Mouse (Mus musculus) kidney, adult 9 months (tissue): ENCODE measurements at regions not wholly inside any gene's neighbourhood (a gene's known extent, or its start where the extent isn't known, plus 50 kb on each side); places are given as distances from the start of the nearest gene placed in this dataset.

Experiments used
- DNase-seq: peaks from one replicate; pipeline ENCODE4 v3.0.0; 2022

DNA sequence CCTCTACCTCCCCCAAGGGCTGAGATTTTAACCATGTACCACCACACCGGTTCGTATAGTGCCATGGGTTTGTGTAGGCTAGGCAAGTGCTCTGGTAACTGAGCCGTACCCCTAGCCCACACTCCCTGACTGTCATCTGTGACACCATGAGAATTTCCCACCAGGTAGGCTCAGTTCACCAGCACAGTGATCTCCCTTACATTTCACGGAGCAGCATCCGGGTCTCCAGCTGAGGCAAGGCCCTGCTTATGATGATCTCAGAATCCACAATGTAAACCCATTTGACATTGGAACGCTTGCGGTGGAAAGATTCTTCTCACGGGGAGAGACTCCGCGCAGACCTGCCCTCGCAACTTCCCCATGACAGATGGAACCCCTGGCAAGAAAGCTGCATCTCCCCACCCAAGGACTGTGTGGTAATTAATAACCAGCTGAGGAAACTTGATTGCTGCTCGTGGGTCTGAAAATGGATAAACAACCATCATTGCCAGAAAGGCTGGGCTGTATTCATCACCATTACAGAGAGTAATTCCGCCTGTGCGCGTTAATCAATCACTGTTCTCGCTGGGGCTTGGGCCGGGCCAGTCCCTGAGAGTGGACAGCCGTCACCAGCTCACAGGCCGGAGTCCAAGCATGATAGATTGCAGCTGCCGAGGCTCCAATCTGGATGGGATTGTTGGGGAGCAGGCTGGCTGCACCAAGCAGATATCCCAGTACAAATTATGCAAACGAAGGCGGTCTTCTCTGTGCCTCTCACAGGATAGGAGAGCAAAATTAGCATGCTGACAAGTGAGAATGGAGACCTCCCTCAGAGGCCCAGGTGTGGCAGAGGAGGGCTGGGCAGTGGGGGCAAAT is 492.3 kb downstream of the Fam19a5 start:
- DNase-seq: no peak

DNA sequence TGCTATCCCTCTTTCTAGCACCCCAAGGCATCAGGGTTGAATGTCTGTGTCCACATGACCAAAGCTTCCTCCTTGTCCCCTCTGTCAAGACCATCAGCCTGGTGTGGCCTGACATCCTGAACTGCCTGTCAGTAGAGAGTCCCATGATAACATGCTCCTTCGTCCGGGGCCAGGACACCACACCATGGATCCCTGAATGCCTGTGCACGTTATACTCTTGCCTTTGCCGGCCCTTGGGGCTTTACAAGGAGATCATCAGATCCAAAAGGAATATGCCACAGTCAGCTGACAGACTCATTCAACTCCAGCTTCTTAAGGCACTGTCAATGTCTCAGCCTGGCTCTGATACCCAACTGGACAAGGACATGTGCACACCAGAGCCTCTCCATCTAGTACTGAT is 493.5 kb downstream of the Fam19a5 start:
- no peak for DNase-seq

GRCm38 (mm10) chr15:88042821-88043220 is 498.7 kb downstream of the Fam19a5 start:
- DNase-seq: no peak

- DNase-seq: no peak
These were observed 514.0 kb downstream of the Fam19a5 start for GRCm38 (mm10) chr15:88058071-88058470.

DNA sequence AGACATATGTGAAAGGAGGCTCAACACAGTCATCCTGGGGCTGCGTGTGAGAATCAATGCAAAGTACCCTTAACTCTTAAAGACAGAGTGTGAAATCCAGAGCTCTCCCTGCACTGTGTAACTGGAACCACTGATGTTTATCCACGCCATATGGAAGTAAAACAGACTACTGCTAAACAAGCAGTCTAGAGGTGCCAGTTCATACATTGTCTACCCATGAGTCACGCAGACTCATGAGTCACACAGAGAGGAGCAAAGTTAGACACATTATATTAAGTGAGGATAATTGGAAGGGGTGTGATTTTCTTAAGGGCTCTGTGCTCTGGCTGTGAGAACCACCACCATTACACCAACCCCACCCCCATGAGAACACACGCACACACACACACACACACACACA is 516.8 kb downstream of the Fam19a5 start:
- no peak for DNase-seq

GRCm38 (mm10) chr15:88063041-88063440 is 518.9 kb downstream of the Fam19a5 start:
- no peak for DNase-seq

GRCm38 (mm10) chr15:88068476-88068875 is 524.4 kb downstream of the Fam19a5 start:
- DNase-seq: no peak

GRCm38 (mm10) chr15:88072676-88073075 is 527.4 kb upstream of the Zdhhc25 start:
- DNase-seq: no peak

- no peak for DNase-seq
These were observed 516.2 kb upstream of the Zdhhc25 start for GRCm38 (mm10) chr15:88083911-88084310.

GRCm38 (mm10) chr15:88085631-88086030 is 514.5 kb upstream of the Zdhhc25 start:
- no peak for DNase-seq

DNA sequence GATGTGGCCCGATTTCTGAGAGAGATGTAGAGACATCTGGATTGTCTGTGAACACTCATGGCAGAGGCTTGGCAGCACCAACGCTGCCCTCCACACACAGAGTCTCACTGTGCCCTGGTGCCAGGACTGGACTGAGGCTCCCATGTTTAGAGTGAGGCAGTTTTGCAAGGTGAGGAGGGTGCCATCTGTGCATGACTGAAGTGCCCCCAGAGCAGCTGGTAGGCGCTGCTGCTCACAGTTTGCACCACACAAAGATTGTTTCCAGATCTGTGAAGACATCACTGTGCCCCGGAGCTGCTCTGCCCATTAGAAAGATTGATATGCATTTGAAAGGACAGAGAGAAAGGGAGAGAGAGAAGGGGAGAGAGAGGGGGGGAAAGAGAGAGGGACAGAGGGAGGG is 510.6 kb upstream of the Zdhhc25 start:
- DNase-seq: no peak

GRCm38 (mm10) chr15:88091390-88091789 is 508.7 kb upstream of the Zdhhc25 start:
- DNase-seq: no peak

DNA sequence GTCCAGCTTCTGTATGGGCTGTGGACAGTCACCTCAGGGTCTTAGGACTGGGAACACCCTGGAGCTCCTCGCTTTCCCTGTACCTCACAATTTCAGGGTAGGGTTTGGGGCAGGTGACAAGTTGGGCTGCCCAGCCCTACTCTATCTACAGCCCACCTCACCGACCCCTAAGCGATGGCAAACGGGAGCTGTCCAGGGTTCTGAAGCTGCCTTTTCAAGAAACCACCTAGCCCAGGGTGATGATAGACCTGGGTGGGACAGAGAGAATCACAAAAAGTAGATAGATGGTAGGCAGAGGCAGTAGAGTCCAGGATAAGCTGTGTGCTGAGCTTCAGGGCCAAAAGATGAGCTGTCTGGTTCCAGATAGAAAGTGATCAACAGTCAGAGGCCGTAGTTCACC is 479.7 kb upstream of the Zdhhc25 start:
- DNase-seq: no peak

GRCm38 (mm10) chr15:88123907-88124523 is 476.1 kb upstream of the Zdhhc25 start:
- DNase-seq: no peak

GRCm38 (mm10) chr15:88146118-88146517 is 454.0 kb upstream of the Zdhhc25 start:
- DNase-seq: peak; percentile 19

GRCm38 (mm10) chr15:88151199-88151598 is 448.9 kb upstream of the Zdhhc25 start:
- no peak for DNase-seq

DNA sequence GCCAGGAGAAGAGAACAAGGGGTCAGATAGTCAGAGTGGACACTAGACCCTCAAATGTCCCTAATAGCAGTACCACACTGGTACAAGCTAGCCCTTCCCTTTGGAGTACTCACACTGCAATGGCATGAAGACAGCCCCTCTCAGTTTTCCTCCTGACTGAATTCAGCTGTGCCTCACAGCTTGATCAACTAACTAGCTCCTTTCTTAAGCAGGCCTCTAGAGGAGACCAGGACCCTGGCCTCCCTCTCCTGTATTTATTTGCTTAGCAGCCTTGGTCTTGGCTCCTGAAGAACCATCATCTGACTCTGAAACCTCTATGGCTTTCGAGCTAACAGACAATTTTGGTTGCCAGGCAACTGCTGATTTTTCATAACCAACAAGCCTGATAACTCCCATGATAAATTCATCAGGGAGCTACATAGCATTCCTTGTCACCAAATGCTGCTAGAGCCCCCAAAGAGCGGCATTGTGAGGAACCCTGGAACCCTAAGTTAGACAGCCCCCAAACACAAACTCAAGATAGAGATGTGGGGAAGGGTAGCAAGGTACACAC is 440.4 kb upstream of the Zdhhc25 start:
- no peak for DNase-seq

DNA sequence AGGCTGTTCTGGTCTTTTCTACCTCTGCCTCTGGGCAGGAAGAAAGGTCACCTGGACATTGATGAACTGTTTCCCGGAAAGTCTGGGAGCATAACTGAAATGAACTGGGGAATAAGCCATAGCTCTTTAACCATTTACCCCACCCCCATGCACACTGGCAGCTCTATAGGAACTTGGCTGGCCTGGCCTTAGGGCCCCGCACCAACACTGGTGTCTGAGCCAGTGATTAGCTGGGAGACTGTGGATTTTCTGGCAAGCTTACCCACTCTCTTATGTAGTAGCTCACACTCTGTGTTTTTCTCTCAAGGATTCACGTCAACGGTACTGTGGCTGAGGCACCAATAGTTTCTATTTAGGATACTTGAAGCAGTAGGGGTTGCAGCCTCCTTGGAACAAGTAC is 439.8 kb upstream of the Zdhhc25 start:
- no peak for DNase-seq

DNA sequence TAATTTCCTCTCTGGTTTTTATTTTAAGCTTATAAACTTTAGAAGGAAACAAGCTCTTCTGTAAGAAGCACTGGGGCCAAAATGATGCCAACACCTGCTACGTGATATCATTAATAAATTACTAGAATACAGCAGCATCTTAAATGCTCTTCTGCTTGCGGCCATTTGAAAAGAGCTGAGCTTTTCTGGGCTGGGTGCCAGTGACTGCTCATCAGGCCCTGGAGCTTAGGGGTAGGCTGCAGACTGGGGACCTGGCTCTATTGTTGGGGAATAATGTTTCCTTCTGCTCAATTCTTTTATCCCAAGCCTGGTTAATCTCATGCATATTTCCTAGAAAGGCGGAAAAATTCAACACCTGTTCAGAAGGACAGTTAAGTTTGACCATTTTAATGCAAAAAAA is 436.7 kb upstream of the Zdhhc25 start:
- DNase-seq: no peak

DNA sequence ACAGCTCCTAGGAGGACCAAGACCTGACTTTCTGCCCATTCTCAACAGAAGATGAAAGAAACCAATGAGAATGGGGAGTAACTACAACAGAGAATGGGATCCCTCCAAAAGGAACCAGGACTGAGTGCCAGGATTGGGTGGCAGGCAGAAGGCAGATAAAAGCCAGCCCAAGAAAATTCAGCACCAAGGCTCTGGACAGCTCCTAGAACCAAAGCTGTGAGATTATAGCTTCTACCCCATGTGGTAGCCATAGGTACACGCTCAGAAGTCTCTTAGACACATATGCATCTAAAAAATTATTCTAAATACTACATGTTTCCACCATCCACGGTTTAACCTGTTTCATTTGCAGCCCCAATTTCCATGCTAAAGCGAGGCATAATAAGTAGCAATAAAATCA is 425.8 kb upstream of the Zdhhc25 start:
- peak; percentile 2 for DNase-seq

- no peak for DNase-seq
These were observed 424.1 kb upstream of the Zdhhc25 start for GRCm38 (mm10) chr15:88175991-88176390.

DNA sequence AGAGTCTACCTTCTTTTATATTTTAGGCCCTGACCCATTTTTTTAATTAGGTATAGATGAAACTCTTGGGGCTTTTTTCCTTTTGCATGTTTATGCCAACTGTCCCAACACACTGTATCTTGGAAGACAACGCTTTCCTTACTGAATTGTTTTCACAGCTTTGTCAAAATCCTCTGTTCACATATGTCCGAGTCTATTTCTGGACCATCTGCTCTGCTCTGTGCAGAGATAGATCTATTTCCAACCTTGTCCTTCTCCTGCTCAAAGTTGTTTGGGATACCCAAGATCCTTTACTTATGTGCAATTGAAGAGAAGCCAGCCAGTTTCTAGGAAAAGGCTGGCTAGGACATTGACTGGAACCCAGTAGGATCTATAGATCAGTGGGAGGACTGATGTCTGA is 403.6 kb upstream of the Zdhhc25 start:
- no peak for DNase-seq

GRCm38 (mm10) chr15:88202736-88203135 is 397.4 kb upstream of the Zdhhc25 start:
- no peak for DNase-seq

GRCm38 (mm10) chr15:88213356-88213755 is 386.7 kb upstream of the Zdhhc25 start:
- DNase-seq: no peak
